Mouse (Mus musculus): ENCODE results near the gene Pmf1.

Gene Pmf1

GRCm38 (mm10) chr3:88350732-88351131 is 59.4 kb downstream of the Pmf1 start:
- DNase-seq = no peak

Measured in cerebellum, postnatal 36 days (tissue).